Mouse (Mus musculus) gastrocnemius, postnatal 36 days (tissue): Measurements from ENCODE around the gene Spag7. TPM values are rescaled to one million over a fixed set of nuclear protein-coding genes. Genes with fewer than 3 reads are reported as not detected.
A peak's percentile ranks its signal among the peaks of the same experiment; 100 is the strongest.

Source experiments
- DNase-seq, 2 experiments: peaks; one replicate each; pipeline ENCODE4 v3.0.0; 2022
- intact Hi-C: fragments of 180-260 bp; cut with DNase I; formaldehyde crosslinking; loops from one replicate; pipeline ENCODE4 v1.15.1; 2025
- total RNA-seq, 2 experiments: library from RNA; stranded (reverse); gene quantifications; 2 replicates each; pipeline ENCODE4 v1.2.3; 2021

Gene Spag7
- total RNA-seq, 2 experiments from 2014 or later, result 78.9 to 81.6 TPM

DNA sequence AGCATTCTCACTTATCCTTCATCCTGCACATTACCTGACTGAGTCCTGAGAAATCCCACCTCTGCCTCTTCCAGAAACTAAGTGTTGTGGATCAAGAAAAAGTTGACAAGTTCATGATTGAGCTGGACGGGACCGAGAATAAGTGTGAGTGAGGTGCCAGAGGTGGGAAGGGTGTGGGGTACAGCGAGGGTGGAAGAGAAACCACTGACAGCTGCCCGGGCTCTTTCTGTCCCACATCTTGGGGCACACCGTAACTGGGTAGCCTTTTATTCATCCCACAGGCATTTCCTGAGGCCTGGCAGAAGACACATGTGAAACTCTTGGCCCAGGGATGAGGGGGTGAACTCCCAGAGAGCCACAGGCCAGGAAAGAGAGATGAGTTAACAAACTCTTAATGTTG lies 10.7 kb downstream of the Spag7 start:
- DNase-seq, result no peak
- intact Hi-C loops, result loop anchor here (10.0 kb wide), 1 partner anchor 664 kb away; the partner anchor contains the start of genes Gabarap and Phf23

DNA sequence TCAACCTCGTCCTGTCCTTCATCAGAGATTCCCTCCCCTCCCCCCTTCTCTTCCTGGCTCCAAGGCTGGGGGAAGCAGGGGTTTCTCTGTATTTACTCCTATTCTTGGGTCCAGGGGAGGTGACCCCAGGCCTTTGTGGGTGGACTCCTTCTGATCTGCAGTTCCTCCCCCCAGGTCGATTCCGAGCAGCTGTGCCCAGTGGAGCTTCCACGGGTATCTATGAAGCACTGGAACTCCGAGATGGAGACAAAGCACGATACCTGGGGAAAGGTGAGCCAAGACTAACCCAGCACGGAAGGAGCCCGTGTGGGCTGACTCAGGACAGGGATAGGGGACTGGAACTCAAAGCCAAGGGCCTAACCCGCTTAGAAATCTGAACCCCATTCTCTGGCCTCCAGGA lies 11.2 kb downstream of the Spag7 start:
- DNase-seq, result no peak
- intact Hi-C loops, result loop anchor here (10.0 kb wide), 1 partner anchor 663 kb away; the partner anchor contains the start of genes Gabarap and Phf23

DNA sequence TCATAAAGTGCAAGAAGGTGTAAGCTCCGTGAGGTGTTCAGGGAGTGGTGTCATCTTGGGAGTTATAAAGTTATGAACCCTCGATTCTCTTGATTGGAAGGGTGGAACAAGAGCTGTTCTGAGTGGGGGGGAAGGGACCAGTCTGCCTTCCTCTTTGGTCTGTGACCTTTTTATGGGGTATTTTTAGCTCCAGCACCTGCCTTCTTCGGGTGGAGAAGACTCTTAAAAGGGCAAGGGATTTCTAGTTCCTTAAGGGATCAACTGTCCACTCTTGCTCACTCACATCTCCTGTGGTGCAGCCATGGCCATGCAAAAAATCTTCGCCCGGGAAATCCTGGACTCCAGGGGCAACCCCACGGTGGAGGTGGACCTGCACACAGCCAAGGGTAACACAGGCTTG lies 11.6 kb downstream of the Spag7 start:
- intact Hi-C loops, result loop anchor here (10.0 kb wide), 1 partner anchor 663 kb away; the partner anchor contains the start of genes Gabarap and Phf23
- peak in 1 of 2 experiments; percentile 14 for DNase-seq

DNA sequence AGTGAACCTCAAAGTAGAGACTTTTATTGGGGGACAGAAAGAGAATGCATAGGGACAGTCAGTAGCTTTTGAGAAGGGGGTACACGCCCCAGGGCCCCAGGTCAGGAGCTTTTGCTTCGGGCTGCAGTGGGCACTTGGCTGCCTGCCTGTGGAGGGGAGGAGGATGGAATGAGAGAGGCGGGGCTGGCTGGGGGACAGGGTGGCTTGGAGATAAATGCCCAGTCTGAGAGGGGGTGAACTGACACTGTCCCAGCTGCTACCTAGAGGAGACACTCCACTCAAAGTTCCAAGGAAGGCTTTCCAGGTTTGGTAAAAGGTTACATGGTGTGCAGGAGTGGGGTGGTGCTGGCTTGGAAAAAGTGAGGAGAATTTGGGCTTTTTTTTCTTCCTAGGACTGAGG lies 12.3 kb downstream of the Spag7 start, which contains the start of gene Eno3:
Gene Eno3, plus strand, starts transcription at position 239 of the 400 bp plus-strand sequence.
- peak; percentile 65 to 66 for DNase-seq
- intact Hi-C loops, result loop anchor here (10.0 kb wide), 1 partner anchor 662 kb away; the partner anchor contains the start of genes Gabarap and Phf23

DNA sequence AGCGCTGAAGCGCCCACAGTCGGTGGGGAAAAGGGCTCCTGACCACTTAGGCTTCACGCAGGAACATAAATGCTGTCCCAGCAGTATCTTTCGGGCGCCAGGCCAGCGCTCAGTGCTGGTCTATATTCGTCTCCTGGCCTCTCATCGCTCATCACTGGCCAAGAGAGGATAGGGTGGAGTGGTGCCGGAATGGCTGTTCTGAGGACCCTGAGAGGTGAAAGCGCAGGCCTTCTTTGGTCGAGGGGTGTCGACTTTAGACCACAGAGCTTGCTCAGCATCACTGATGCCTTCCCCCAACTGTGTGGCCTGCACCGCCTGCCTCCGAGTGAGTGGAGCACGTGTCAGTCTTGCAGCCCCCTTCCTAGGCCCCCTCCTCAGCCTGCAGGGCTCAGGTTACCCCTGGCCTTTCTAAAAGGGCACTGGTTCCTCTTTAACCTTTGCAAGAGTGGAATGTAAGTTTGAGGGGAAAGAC lies 12.7 kb downstream of the Spag7 start:
- DNase-seq, result peak; percentile 82 to 84
- intact Hi-C loops, result loop anchor here (10.0 kb wide), 1 partner anchor 662 kb away; the partner anchor contains the start of genes Gabarap and Phf23

DNA sequence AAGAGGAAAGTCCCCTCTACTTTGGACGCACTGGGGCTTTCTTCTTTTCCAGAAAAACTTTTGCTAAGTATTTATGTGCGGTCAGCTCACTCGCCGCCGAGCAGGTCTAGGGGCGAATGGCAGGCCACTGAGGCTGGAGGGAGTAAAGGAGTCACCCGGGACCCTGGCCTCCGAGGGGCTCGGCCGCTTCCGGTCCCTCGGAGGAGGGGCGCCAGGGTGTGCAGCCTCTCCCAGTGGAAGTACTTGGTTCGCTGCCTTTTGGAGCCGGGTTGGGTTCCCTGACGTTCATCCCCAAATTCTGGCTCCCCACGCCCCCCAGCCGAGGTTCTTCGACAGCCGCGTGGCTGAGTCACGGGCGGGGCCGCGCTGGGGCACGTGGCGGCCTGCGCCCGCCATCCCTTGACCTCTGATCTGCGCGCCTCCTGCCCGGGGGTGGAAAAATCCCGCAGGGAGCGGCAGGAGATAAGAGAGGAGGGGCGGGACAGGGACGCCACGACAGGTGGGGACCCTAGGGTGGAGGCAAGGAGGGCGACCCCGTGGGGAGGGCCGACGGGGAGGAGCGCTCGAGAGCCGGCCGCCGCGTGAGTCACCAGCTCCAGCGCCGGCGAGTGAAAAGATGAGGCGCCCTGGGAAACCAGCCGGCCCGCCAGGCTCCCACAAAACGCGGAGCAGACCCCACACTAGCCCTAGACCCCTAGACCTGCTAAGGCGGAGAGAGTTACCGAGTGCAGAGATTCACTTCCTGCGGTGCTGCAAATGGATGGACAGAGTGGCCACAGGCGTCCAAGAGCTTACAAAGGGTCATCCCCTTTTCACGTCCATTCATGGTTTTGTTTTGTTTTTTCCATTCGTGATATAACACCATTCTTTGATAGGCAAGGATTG lies 13.4 kb downstream of the Spag7 start:
- intact Hi-C loops, result loop anchor here (2.0 to 10.0 kb wide), 2 partner anchors 13 to 661 kb away; partner anchors contain the start of genes Gabarap, Phf23 and Spag7
- DNase-seq, result peak; percentile 65 to 73

DNA sequence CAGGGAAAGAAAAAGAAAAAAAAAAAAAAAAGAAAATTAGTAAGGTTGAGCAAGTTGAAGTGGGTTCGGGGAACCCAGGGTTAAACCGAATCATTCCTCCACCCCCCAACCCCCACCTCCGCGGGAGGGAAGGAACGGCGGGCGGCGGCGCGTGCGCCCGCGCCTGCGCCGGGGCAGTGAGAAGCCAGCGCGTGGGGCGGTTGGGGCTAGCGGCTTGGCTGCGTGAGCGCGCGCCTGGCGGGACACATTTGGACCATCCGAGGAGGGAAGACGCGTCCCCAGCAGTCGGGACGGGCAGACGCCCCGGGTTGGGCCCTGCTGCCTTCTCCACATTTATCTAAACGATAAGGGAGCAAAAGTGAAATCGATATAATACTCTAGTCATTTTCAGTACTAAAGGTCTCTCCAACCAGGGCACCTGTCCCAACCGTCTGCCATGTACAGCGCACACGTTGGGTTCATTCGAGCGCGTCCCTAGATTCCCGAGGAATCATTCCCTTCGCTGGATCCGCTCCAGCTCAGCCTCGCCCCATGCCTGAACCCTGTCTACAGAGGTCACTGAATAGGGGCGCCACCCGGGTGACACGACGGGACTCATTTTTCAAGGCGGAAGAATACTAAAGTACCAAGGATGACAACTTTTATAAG lies 14.2 kb downstream of the Spag7 start:
- intact Hi-C loops, result loop anchor here (2.0 to 10.0 kb wide), 2 partner anchors 14 to 660 kb away; partner anchors contain the start of genes Gabarap, Phf23 and Spag7
- peak; percentile 81 to 83 for DNase-seq

DNA sequence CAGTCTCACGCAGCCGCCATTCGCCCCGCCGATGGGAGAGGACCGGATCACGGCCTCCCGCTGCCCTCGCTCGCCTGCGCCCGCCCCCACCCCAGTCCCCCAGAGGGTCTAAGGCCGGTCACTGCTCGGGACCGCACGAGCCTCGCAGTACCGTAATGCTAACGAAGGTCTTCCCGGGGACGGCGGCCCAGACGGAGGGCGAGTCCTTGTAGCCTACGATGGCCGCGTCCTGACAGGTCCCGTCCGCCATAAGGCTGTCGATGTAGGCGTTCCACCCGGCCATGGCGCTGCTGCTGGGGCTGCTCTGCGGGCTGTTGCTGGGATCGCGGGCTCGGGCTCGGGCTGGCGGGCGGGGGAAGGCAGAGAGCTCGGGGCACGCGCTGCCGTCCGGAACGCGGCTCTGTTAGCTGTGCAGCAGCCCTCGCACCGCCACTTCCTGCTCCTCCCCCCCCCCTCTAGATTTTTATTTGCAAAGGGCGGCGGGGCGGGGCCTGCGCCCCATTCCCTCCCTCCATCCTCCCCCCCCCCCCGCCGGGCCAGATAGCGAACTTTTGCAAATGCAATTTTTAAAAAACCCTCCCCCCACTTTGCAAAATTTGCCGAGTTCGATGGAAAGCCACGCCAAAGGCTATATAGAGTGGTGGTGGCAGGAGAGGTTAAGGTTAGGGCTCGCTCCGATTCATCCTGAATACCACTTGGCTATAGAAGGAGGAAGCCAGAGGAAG lies 14.9 kb downstream of the Spag7 start, which contains the start of gene Pfn1:
Gene Pfn1, minus strand, starts transcription at position 447 of the 725 bp plus-strand sequence.
- peak; percentile 67 to 69 for DNase-seq
- intact Hi-C loops, result loop anchor here (2.0 to 10.0 kb wide), 2 partner anchors 14 to 660 kb away; partner anchors contain the start of genes Gabarap, Phf23 and Spag7

DNA sequence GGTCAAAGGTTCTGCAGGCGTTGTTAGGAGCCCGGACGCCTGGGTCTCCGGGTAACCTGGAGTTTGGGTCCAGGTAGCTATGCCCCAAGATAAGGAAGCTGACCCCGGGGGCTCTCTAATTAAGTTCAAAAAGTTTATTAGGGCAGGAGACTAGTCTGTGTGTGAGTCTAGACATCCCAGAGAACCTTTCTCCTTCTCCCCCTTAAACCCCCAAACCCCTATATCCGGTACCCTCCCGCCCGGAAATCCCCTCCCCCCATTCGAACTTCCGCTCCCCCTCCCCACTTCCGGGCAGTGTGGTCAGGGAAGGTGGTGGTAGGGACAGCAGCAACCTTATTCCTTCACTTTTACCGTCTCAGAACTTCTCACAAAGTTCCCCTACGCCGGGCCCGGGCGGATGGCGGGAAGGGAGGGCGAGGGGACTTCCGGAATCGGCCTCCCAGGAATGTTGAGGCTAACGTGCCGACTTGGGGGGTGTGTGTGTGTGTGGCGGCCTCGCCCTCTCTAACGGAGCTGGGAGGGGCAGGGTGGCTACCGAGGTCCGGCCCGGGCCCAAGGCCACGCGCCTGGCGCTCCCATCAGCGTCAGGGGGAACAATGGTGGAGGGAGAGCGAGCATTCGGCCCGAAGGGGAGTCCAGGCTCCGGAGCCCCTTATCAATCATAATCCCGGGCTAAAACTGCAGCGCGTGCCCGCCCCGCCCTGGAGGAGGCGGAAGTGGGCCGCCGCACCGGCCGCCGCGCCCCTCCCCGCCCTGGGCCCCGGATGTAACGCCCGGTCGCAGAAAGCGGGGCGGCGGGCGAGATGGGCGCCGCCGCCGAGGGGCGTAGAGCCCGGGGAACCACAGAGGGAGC lies 15.6 kb downstream of the Spag7 start:
- intact Hi-C loops, result loop anchor here (2.0 to 10.0 kb wide), 2 partner anchors 15 to 659 kb away; partner anchors contain the start of genes Gabarap, Phf23 and Spag7
- DNase-seq, result peak; percentile 49 to 59

DNA sequence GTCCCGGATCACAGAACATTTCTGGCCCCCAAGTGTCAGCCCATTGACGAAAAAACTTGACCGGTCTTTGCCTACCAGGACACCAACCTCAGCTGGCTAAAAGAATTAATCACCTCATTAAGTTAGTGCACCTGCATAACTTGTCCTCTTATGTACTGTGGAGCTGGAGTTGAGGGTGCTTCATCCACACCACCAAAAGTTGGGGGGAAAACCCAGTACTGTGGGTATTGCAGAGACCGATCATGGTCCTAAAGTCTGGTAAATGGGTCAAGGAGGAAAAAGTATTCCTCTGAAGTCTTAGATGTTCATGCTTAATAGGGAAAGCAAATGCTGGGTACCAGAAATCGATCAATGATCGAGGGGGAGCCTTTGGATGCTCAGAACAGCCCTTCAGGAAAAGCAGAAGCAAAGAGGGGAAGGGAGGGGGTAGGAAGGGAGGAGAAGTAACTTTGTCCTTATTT lies 16.3 kb downstream of the Spag7 start:
- intact Hi-C loops, result loop anchor here (10.0 kb wide), 1 partner anchor 658 kb away; the partner anchor contains the start of genes Gabarap and Phf23
- DNase-seq, result no peak

DNA sequence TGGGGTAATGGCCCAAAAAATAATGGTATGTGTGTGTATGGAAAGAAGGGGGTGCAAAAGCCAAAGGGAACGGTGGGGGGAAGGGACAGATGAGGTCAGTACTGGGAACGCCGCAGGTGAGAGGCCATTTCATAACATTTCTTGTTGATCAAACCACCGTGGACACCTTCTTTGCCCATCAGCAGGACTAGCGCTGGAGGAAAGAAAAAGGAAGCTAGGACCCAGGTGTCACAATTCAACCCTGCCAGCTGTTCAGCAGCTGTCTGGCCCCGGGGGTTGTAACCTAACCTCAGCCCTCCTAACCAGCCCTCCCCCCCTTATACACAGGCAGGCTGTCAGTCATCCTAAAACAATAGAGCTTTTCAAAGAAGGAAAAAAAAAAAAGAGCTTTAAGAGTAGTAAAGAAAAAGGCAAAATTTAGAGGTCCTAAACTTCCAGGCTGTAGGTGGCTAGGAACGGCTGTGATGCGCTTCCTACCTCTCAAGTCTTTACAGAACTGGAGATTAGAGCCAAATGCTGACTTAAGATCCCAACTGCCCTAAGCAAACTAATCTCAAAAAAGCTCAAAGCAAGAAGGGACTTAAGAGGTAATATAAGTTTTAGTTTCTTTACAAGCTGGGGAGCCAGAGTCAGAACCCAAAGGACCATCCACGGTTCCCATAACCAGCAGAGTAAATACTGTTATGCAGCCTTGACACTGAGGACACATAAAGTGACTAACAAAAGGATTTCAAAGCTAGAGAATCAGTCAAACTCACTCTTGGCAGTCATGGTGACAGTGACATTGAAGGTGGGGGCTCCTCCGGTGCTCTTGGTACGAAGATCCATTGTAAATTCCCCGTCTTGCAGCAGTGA lies 17.0 kb downstream of the Spag7 start:
- intact Hi-C loops, result loop anchor here (10.0 kb wide), 1 partner anchor 657 kb away; the partner anchor contains the start of genes Gabarap and Phf23
- DNase-seq, result peak in 1 of 2 experiments; percentile 15

DNA sequence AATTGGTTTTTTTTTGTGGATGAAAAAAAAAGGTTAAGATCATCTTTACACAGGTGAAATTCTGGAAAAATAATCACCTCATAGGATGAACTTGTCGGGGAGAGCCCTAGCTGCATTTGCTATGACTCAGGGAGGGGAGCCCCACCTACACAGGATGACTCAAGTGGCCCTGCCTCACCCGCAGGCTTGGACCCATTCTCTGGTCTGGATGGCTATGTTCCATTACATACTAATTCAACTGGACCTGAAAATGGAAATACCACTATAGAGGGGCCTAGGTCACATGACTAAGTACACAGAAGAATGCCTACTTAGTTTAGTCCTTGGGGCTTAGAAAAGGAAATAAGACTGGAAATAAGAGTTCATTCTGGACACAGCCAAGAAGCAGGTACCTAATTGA lies 17.8 kb downstream of the Spag7 start:
- DNase-seq, result peak in 1 of 2 experiments; percentile 11
- intact Hi-C loops, result loop anchor here (10.0 kb wide), 1 partner anchor 657 kb away; the partner anchor contains the start of genes Gabarap and Phf23

DNA sequence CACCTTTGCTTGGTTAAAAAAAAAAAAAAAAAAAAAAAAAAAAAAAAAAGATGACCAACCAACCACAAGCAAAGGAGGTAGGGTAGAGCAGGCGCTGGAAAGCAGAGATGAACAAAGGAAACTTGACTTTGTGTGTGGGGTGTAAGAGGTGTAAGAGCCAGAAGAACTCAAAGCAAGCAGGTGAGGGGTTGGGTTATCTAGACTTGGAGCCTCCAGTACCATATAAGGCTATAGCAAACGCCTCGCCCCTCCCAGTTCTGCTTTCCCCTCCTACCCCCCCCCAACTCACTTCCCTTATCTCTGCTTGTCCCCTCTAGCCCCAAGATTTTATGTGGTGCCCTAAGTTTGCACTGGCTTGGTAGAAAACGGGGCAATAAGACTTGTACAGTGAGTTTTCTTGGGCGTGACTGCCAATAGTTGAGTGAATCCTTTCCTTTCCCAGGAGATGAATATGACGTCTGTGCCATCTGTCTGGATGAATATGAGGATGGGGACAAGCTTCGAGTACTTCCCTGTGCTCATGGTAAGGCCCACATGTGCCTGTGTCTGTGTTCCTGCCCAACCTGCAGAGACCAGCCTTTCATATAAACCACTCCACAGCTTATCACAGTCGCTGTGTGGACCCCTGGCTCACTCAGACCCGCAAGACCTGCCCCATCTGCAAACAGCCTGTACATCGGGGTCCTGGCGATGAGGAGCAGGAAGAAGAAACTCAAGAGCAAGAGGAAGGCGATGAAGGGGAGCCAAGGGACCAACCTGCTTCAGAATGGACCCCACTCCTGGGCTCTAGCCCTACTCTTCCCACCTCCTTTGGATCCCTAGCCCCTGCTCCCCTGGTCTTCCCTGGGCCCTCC lies 18.7 kb downstream of the Spag7 start:
- intact Hi-C loops, result loop anchor here (10.0 kb wide), 1 partner anchor 656 kb away; the partner anchor contains the start of genes Gabarap and Phf23
- no peak for DNase-seq

DNA sequence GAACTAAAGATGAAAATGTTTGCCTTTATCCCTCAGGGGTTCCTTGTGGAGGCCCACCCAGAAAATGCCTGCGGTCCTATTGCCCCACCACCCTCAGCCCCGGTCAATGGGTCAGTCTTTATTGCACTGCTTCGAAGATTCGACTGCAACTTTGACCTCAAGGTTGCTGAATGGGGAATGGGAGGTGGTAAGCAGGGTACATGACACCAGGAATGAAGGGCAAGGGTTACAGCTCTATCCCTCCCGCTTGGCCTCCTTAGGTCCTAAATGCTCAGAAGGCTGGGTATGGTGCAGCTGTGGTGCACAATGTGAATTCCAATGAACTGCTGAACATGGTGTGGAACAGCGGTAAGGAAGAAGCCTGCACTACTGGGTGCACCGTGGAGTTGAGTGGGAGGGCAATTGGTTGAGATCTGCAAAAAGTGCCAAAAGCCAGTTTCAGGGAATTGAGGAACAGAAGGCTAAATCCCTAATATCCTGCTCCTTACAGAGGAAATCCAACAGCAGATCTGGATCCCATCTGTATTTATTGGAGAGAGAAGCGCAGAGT lies 20.0 kb downstream of the Spag7 start:
- no peak for DNase-seq
- intact Hi-C loops, result no loop called here

DNA sequence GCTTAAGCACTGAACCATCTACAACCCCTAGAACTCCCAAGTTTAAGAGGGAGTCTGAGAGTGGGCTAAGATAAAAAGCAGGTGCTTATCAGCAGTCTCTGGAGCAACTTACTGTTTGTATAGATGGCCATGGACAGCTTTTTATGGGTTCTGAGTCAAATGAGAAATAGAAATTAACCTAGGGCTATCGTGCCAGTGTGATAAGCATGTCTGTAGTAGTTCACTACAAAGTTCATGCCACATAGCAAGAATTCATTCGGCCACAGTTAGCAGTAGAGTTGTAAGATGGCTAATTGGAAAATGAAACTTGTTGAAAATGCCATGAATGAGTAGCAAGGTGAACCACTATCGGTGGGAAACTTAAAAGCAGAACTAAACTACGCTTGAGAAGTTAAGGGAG lies 20.7 kb downstream of the Spag7 start:
- no peak for DNase-seq
- intact Hi-C loops, result no loop called here
